Mouse (Mus musculus) left cerebral cortex, postnatal 10 days (tissue): ENCODE results near the gene Pcyt2. TPM values are rescaled to one million over a fixed set of nuclear protein-coding genes. Genes with fewer than 3 reads are reported as not detected.

ENCODE experiments used
- DNase-seq, 2 experiments: peaks; one replicate each; pipeline ENCODE4 v3.0.0; 2021 to 2022; ENCODE audit warnings: low spot score in 2 of 2, mixed read lengths in 1 of 2; ENCODE audit errors: extremely low spot score in 1 of 2
- intact Hi-C: fragments of 180-260 bp; cut with DNase I; formaldehyde crosslinking; loops from one replicate; pipeline ENCODE4 v1.15.1; 2025
- total RNA-seq, 2 experiments: library from RNA; stranded (reverse); gene quantifications; 2 replicates each; pipeline ENCODE4 v1.2.3; 2021

Pcyt2 gene
- total RNA-seq, 2 experiments from 2014 or later: 130 TPM

GRCm38 (mm10) chr11:120623961-120624679, 6.4 kb upstream of the Pcyt2 start:
- intact Hi-C loops: loop anchor here (2.0 kb wide), 1 partner anchor 153 kb away; no protein-coding TSS in a partner anchor

GRCm38 (mm10) chr11:120622805-120623204, 5.1 kb upstream of the Pcyt2 start:
- intact Hi-C loops: no loop called here
- peak in 1 of 2 experiments; percentile 8 for DNase-seq

More at GRCm38 (mm10) chr11:120623961-120624679, 6.4 kb upstream of the Pcyt2 start:
- DNase-seq: peak; percentile 44 to 83

- no peak for DNase-seq
- intact Hi-C loops: no loop called here
Measured at GRCm38 (mm10) chr11:120620195-120620594, 2.5 kb upstream of the Pcyt2 start.

GRCm38 (mm10) chr11:120618619-120619535, 1.1 kb upstream of the Pcyt2 start:
- intact Hi-C loops: no loop called here
- DNase-seq: peak in 1 of 2 experiments; percentile 18

- no peak for DNase-seq
- intact Hi-C loops: no loop called here
Measured at GRCm38 (mm10) chr11:120616617-120617294, 980 bp downstream of the Pcyt2 start.

GRCm38 (mm10) chr11:120615606-120616203, 2.0 kb downstream of the Pcyt2 start:
- DNase-seq: no peak
- intact Hi-C loops: no loop called here

GRCm38 (mm10) chr11:120615167-120615566, 2.6 kb downstream of the Pcyt2 start:
- intact Hi-C loops: no loop called here
- DNase-seq: no peak

- intact Hi-C loops: no loop called here
- DNase-seq: no peak
Measured at GRCm38 (mm10) chr11:120613976-120614375, 3.8 kb downstream of the Pcyt2 start.

GRCm38 (mm10) chr11:120613481-120613972, 4.2 kb downstream of the Pcyt2 start:
- no peak for DNase-seq
- intact Hi-C loops: no loop called here

GRCm38 (mm10) chr11:120612763-120613162, 5.0 kb downstream of the Pcyt2 start:
- intact Hi-C loops: no loop called here
- peak in 1 of 2 experiments; percentile 84 for DNase-seq

- intact Hi-C loops: no loop called here
- DNase-seq: no peak
Measured at GRCm38 (mm10) chr11:120610477-120611046, 7.2 kb downstream of the Pcyt2 start.

GRCm38 (mm10) chr11:120609250-120609649, 8.5 kb downstream of the Pcyt2 start:
- intact Hi-C loops: no loop called here
- DNase-seq: no peak

- DNase-seq: no peak
- intact Hi-C loops: no loop called here
Measured at GRCm38 (mm10) chr11:120608241-120609034, 9.3 kb downstream of the Pcyt2 start, which contains the start of gene Npb. Gene Npb (plus strand): TSS chr11:120608477.

GRCm38 (mm10) chr11:120606764-120607163, 11.0 kb downstream of the Pcyt2 start:
- intact Hi-C loops: no loop called here
- no peak for DNase-seq

- no peak for DNase-seq
- intact Hi-C loops: no loop called here
Measured at GRCm38 (mm10) chr11:120605667-120606066, 12.1 kb downstream of the Pcyt2 start.

- intact Hi-C loops: no loop called here
- DNase-seq: no peak
Measured at GRCm38 (mm10) chr11:120603545-120603944, 14.2 kb downstream of the Pcyt2 start.

- no peak for DNase-seq
- intact Hi-C loops: no loop called here
Measured at GRCm38 (mm10) chr11:120600716-120601115, 17.0 kb downstream of the Pcyt2 start.
